Mouse (Mus musculus) midbrain, embryonic 10.5 days (tissue): ENCODE data around the gene Pcx. TPM values are rescaled to one million over a fixed set of nuclear protein-coding genes. Genes with fewer than 3 reads are reported as not detected.

Source experiments
- microRNA-seq: library from miRNA; unstranded; fragments of <30 nt; microRNA quantifications from one replicate; pipeline ENCODE4, GENCODE M21; 2017
- polyA plus RNA-seq: library from polyadenylated mRNA; unstranded; fragments of >200 nt; fragmentation: Nextera tagmentation; extraction: Ambion mirVana; gene quantifications from 2 replicates; pipeline ENCODE4 v1.2.1, GENCODE M21; 2016

Pcx gene
- polyA plus RNA-seq, 1 experiment from 2014 or later = 20.9 TPM

Small RNA genes lying within 50 kb of the gene (microRNA-seq; reads per million reads assigned to microRNA genes)
- 2.1 reads per million for gene Mir6986

Other genes with a start within 250 kb of the Pcx start
- 3.2 and 3.6 TPM in 2 replicates for gene Ssh3, start 241.3 kb upstream of the Pcx start, polyA plus RNA-seq
- 11.7 and 12.6 TPM in 2 replicates for gene Ankrd13d, start 227.3 kb upstream of the Pcx start, polyA plus RNA-seq
- 12.2 and 14.2 TPM in 2 replicates for gene Grk2, start 204.2 kb upstream of the Pcx start, polyA plus RNA-seq
- gene Kdm2a, start 112.2 kb upstream of the Pcx start, polyA plus RNA-seq = 47.7 and 50.4 TPM in 2 replicates
- 13.7 and 13.9 TPM in 2 replicates for gene Rhod, start 71.0 kb upstream of the Pcx start, polyA plus RNA-seq
- 1.7 and 2.0 TPM in 2 replicates for gene Syt12, start 33.0 kb upstream of the Pcx start, polyA plus RNA-seq
- gene 2010003K11Rik, start 11.9 kb upstream of the Pcx start, polyA plus RNA-seq = not detected in 2 replicates
- 5.6 and 6.5 TPM in 2 replicates for gene Lrfn4, start 105.2 kb downstream of the Pcx start, polyA plus RNA-seq
- gene Rce1, start 115.2 kb downstream of the Pcx start, polyA plus RNA-seq = 80.7 and 87.0 TPM in 2 replicates
- 2.6 and 2.7 TPM in 2 replicates for gene Gm960, start 188.2 kb downstream of the Pcx start, polyA plus RNA-seq
- gene Sptbn2, start 200.7 kb downstream of the Pcx start, polyA plus RNA-seq = 8.3 and 14.9 TPM in 2 replicates
- 110 and 134 TPM in 2 replicates for gene Rbm4b, start 246.0 kb downstream of the Pcx start, polyA plus RNA-seq